Mouse (Mus musculus): ENCODE measurements around the gene F12. TPM values are rescaled to one million over a fixed set of nuclear protein-coding genes. Genes with fewer than 3 reads are reported as not detected.

Gene F12
- polyA plus RNA-seq, 1 experiment from 2014 or later = not detected

GRCm38 (mm10) chr13:55451296-55451695, 24.7 kb upstream of the F12 start:
- TF ChIP-seq CTCF (IDR thresholded peaks at IDR 0.05) = no peak
- ATAC-seq (no peak), DNase-seq (ENCODE audit: low read depth, low spot score) (no peak)
- POLR2A ChIA-PET = interaction anchor here (1.1 kb wide), 1 partner anchor 14 kb away, joined by 3 read pairs; no protein-coding TSS in a partner anchor
- in situ Hi-C loops (cut with MboI; ENCODE audit: low pct_unique_long_range_greater_than_20kb) = no loop called here
- no peaks in the 10 kb centered on the region for H3K27me3 ChIP-seq
- CTCF ChIA-PET = no interaction called here

- in situ Hi-C loops (cut with MboI; ENCODE audit: low pct_unique_long_range_greater_than_20kb) = no loop called here
- ATAC-seq = no peak
- CTCF ChIA-PET = interaction anchor here (0.7 kb wide), 1 partner anchor 67 kb away, joined by 3 read pairs; no protein-coding TSS in a partner anchor
- POLR2A ChIA-PET = interaction anchor here (1.1 kb wide), 1 partner anchor 15 kb away, joined by 3 read pairs; no protein-coding TSS in a partner anchor
- no peaks in the 10 kb centered on the region for H3K27me3 ChIP-seq
- TF ChIP-seq CTCF (IDR thresholded peaks at IDR 0.05) = no peak
- no peak for DNase-seq (ENCODE audit: low read depth, low spot score)
Observed at GRCm38 (mm10) chr13:55450511-55450980, 24.0 kb upstream of the F12 start.

- CTCF ChIA-PET = no interaction called here
- POLR2A ChIA-PET = no interaction called here
- no peaks in the 10 kb centered on the region for H3K27me3 ChIP-seq
- DNase-seq (ENCODE audit: low read depth, low spot score) = no peak
- TF ChIP-seq CTCF (IDR thresholded peaks at IDR 0.05) = no peak
- in situ Hi-C loops (cut with MboI; ENCODE audit: low pct_unique_long_range_greater_than_20kb) = no loop called here
- no peak for ATAC-seq
Observed at GRCm38 (mm10) chr13:55449679-55450441, 23.3 kb upstream of the F12 start.

DNA sequence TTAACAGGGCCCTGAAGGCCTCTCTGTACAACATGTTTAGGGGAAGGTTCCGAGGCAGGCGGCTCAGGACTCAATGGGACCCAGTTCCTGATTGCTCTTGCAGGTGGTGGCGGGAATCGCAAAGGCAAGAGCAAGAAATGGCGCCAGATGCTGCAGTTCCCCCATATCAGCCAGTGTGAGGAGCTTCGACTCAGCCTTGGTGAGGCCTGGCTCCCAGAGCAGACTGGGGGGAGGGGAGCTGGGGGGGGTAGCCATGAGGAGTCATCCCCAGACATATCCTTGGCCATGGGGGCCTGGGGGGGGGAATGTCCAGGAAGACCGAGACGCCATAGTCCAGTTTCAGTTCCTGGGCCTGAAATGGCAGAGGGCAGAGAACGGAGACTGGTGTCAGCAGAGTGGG, 22.6 kb upstream of the F12 start:
- no peak for DNase-seq (ENCODE audit: low read depth, low spot score)
- in situ Hi-C loops (cut with MboI; ENCODE audit: low pct_unique_long_range_greater_than_20kb) = no loop called here

DNA sequence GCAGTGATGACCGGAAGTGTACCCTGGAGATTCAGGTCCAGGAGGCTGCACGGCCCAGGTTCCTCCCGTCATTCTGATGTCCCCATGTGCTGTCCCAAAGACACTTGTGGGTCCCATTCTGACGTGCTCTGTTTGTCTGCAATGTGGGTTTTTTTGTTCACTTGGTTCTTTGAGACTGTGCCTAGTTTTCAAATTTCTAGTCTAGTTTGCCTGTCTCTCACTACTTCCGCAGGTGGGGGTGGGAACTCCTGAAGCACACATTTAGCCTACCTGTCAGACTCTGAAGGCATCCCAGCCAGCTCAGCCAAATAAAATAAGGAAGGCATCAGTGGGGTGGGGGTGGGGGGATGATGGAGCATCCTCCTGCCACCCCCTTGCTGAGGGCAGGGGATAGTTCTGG, 21.5 kb upstream of the F12 start:
- no peak for TF ChIP-seq CTCF (IDR thresholded peaks at IDR 0.05)
- no peaks in the 10 kb centered on the region for H3K27me3 ChIP-seq
- DNase-seq (ENCODE audit: low read depth, low spot score) = no peak
- ChIA-PET POLR2A (interaction anchor here (0.7 kb wide), 1 partner anchor 35 kb away, joined by 3 read pairs; no protein-coding TSS in a partner anchor), CTCF (no interaction called here)
- no peak for ATAC-seq
- in situ Hi-C loops (cut with MboI; ENCODE audit: low pct_unique_long_range_greater_than_20kb) = no loop called here

More for the DNA sequence above, 22.6 kb upstream of the F12 start:
- no peak for TF ChIP-seq CTCF (IDR thresholded peaks at IDR 0.05)
- ChIA-PET POLR2A (no interaction called here), CTCF (no interaction called here)
- no peak for ATAC-seq
- no peaks in the 10 kb centered on the region for H3K27me3 ChIP-seq

DNA sequence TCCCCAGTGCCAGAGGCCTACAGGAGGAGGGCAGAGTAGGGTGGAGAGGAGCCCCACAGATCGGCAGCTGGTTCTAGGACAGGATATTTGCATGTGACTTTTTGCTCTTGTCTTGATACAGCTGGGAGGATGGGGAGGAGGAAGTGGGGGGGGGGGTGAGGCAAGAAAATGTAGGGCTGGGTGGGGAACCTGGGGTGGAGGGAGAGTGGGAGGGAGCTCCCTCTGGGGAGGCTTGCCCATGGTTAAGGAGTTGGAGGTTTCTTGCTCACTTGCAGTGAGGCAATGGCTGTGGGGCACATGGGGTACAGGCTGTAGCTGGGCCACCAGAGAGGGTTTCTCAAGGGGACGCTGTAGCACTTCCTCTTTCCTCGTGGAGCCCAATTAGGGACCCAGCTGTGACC, 20.9 kb upstream of the F12 start:
- no peaks in the 10 kb centered on the region for H3K27me3 ChIP-seq
- no peak for ATAC-seq
- in situ Hi-C loops (cut with MboI; ENCODE audit: low pct_unique_long_range_greater_than_20kb) = no loop called here
- no peak for DNase-seq (ENCODE audit: low read depth, low spot score)
- ChIA-PET CTCF (no interaction called here), POLR2A (interaction anchor here (0.7 kb wide), 1 partner anchor 36 kb away, joined by 3 read pairs; no protein-coding TSS in a partner anchor)
- TF ChIP-seq CTCF (IDR thresholded peaks at IDR 0.05) = no peak

DNA sequence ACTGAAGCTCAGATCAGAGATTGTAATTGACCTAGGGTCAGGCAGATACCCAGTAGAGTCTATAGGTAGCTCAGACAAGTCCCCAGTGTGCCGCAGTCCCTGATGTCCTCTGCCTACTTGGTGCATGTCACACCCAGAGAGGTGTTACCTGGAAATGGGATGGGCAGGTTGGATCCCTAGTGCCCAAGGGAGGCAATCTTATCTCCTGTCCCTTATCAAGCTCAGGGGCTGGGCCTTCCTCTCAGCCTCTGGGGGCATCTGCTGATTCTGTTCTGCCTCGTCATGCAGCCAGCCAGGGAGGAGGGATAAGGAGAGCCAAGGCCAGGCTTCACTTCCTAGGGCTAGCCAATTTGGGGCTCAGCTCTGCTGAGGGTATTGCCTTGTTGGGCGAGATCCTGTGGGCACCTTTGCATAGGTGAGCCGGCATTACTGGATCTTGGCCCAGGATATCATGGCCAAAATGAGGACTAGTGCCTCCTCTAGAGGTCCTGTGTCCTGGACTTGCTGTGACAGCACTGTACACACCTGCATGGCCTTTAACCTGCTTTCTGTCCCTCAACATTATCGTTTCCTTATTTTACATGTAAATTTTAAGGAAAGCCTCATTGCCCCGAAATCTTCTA, 20.0 kb upstream of the F12 start:
- CTCF ChIA-PET = interaction anchor here (0.9 kb wide), 1 partner anchor 67 kb away, joined by 3 read pairs; the partner anchor contains the start of gene Pdlim7
- in situ Hi-C loops (cut with MboI; ENCODE audit: low pct_unique_long_range_greater_than_20kb) = no loop called here
- H3K27me3 ChIP-seq = no peaks in the 10 kb centered on the region
- POLR2A ChIA-PET = interaction anchor here (1.7 to 2.8 kb wide), 2 partner anchors 17 to 19 kb away, joined by 4 to 9 read pairs; partner anchors contain the start of gene Prr7
- no peak for TF ChIP-seq CTCF (IDR thresholded peaks at IDR 0.05)
- DNase-seq (ENCODE audit: low read depth, low spot score) = no peak
- ATAC-seq = no peak

GRCm38 (mm10) chr13:55445361-55446091, 18.9 kb upstream of the F12 start:
- no peaks in the 10 kb centered on the region for H3K27me3 ChIP-seq
- in situ Hi-C loops (cut with MboI; ENCODE audit: low pct_unique_long_range_greater_than_20kb) = no loop called here
- ATAC-seq (no peak), DNase-seq (ENCODE audit: low read depth, low spot score) (no peak)
- no peak for TF ChIP-seq CTCF (IDR thresholded peaks at IDR 0.05)
- POLR2A ChIA-PET = interaction anchor here (0.5 to 2.8 kb wide), 3 partner anchors 18 to 83 kb away, joined by 3 to 9 read pairs (median 4); partner anchors contain the start of gene Prr7
- CTCF ChIA-PET = interaction anchor here (1.2 kb wide), 1 partner anchor 24 kb away, joined by 7 read pairs; no protein-coding TSS in a partner anchor

DNA sequence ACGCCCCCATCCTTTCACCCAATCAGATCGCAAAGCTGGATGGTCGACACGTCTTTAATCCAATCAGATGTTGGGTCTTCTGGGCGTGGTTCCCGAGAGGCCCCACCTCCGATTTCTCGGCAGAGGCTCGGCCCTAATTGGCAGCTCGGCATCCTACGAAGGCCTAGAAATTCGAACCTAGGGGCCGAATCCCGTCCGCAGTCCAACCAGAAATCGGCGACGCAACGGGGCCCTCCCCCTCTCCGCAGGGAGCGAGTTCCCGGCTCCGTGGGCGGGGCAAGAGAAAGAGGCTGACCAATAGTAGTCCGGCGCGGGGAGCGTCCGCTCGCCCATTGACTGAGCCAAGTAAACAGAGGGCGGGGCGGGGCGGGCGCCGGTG, 18.3 kb upstream of the F12 start, which contains the start of gene Grk6:
Gene Grk6 (plus strand): TSS at position 136 of the 379 bp plus-strand sequence.
- TF ChIP-seq CTCF (IDR thresholded peaks at IDR 0.05) = no peak
- in situ Hi-C loops (cut with MboI; ENCODE audit: low pct_unique_long_range_greater_than_20kb) = no loop called here
- ATAC-seq (peak; percentile 85), DNase-seq (ENCODE audit: low read depth, low spot score) (peak; percentile 97)
- H3K27me3 ChIP-seq = no peaks in the 10 kb centered on the region
- ChIA-PET POLR2A (interaction anchor here (0.5 to 2.8 kb wide), 5 partner anchors 19 to 659 kb away, joined by 3 to 9 read pairs (median 4); partner anchors contain the start of gene Prr7), CTCF (interaction anchor here (1.2 to 1.6 kb wide), 2 partner anchors 16 to 25 kb away, joined by 4 to 7 read pairs; no protein-coding TSS in a partner anchor)

Data from Patski (cell line).